Mouse (Mus musculus): Measurements from ENCODE around the gene Tpbgl.

- TF ChIP-seq CTCF (IDR thresholded peaks at IDR 0.05; ENCODE audit: extremely low read depth, insufficient read depth, low read length) (no peak), POLR2A (IDR thresholded peaks at IDR 0.05; ENCODE audit: extremely low read depth, insufficient read depth, low read length) (no peak)
Measured at GRCm38 (mm10) chr7:99641245-99641644, 14.3 kb upstream of the Tpbgl start.

Measured in cortical plate, adult 2 months (tissue).